Mouse (Mus musculus): ENCODE results near the gene Pdxp.

- no peak for TF ChIP-seq POLR2A (IDR thresholded peaks at IDR 0.05; ENCODE audit: extremely low read depth, insufficient read depth, low read length)
- no peak for TF ChIP-seq CTCF (IDR thresholded peaks at IDR 0.05; ENCODE audit: extremely low read depth, insufficient read depth, low read length)
Observed at GRCm38 (mm10) chr15:78868398-78868797, 45.3 kb upstream of the Pdxp start.

Data from cortical plate, adult 2 months (tissue).